Mouse (Mus musculus) brain, embryonic 14.5 days (tissue): ENCODE data around the gene Cdk2ap2. TPM values are rescaled to one million over a fixed set of nuclear protein-coding genes. Genes with fewer than 3 reads are reported as not detected.
"Not testable (repeated sequence)": the region's sequence is repeated elsewhere in the genome, so short reads cannot be mapped to it uniquely, and the experiment has no call there.

Source experiments
- DNase-seq: peaks from one replicate; pipeline ENCODE4 v3.0.0-alpha.2; 2011; ENCODE audit warnings: low read depth
- CTCF ChIP-seq: fragments of 200-500 bp; IDR thresholded peaks from 2 replicates; pipeline ENCODE4 v1.5.1; 2012; ENCODE audit warnings: inconsistent platforms, mild to moderate bottlenecking, moderate library complexity, borderline replicate concordance; ENCODE audit not compliant: insufficient read depth, insufficient read length; ENCODE audit errors: extremely low read depth
- POLR2A ChIP-seq: fragments of 200-500 bp; IDR thresholded peaks from 2 replicates; pipeline ENCODE4 v1.6.1; 2012; ENCODE audit warnings: mild to moderate bottlenecking, inconsistent platforms, borderline replicate concordance; ENCODE audit not compliant: poor library complexity, insufficient read depth, insufficient read length, severe bottlenecking; ENCODE audit errors: extremely low read depth
- polyA plus RNA-seq: library from polyadenylated mRNA; depleted of rRNA; stranded (reverse); fragments of >200 nt; gene quantifications from 2 replicates; pipeline ENCODE4 v1.2.3, GENCODE M21; 2012

Gene Cdk2ap2
- polyA plus RNA-seq, 1 experiment = 56.1 TPM

DNA sequence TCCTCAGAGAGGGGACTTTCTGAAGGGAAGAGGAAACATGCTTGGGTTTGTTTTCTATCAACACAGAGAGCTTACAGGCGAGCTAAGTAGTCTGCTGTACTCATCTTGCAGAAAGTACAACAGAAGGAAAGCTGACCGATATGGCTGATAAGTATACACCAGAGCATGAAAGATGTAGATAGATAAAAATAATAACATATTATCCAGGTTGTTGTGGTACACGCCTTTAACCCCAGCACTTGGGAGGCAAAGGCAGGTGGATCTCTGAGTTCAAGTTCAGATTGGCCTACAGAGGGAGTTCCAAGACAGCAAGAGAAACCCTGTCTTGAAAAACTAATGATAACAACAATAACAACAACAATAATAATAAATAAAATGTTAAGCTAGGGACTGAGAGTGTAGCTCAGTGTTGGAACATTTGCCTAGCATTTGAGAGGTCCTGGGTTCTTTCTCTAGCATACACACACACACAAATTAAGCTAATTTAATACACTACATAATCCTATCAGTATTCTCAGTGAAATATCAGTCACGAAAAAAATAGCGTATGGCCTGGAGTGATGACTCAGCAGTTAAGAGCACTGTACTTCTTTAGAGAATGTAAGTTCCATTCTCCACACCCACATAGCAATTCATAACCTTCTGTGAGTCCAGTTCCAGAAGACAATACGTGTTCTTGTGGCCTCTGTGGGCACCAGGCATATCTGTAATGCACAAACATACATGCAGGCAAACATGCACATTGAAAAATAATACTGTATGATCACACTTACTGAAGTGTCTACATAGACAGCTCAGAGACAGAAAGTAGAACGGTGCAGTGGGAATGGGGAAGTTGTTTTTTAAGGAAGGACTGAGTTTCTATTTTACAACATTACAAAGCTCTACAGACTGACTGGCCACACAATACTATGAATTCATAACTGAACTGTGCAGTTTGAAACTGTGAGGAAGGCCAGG is 25.7 kb downstream of the Cdk2ap2 start:
- TF ChIP-seq CTCF = no peak
- no peak for TF ChIP-seq POLR2A

GRCm38 (mm10) chr19:4124432-4124831 is 27.4 kb downstream of the Cdk2ap2 start:
- TF ChIP-seq CTCF (no peak), POLR2A (no peak)
- DNase-seq = no peak

More for the DNA sequence above, 25.7 kb downstream of the Cdk2ap2 start:
- no peak for DNase-seq

DNA sequence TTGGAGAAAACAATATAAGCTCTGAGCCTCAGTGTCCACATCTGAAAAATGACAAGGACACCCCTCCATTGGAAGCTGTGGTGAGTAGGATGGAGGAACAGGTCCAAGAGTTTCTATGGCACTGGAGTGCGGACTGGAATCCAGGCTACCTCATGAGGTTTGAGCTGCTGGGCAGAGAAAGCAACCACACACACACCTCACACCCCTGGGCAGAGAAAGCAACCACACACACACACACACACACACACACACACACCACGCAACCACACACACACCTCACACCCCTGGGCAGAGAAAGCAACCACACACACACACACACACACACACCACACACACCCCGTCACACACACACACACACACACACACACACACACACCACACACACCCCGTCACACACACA is 28.3 kb downstream of the Cdk2ap2 start:
- DNase-seq = peak; percentile 49

GRCm38 (mm10) chr19:4125741-4126696 is 29.0 kb downstream of the Cdk2ap2 start, which contains the start of gene Aip:
Aip (minus strand) TSS chr19:4125858.
- peak; percentile 91 for TF ChIP-seq POLR2A
- peak; percentile 71 for TF ChIP-seq CTCF
- peak; percentile 99 for DNase-seq

DNA sequence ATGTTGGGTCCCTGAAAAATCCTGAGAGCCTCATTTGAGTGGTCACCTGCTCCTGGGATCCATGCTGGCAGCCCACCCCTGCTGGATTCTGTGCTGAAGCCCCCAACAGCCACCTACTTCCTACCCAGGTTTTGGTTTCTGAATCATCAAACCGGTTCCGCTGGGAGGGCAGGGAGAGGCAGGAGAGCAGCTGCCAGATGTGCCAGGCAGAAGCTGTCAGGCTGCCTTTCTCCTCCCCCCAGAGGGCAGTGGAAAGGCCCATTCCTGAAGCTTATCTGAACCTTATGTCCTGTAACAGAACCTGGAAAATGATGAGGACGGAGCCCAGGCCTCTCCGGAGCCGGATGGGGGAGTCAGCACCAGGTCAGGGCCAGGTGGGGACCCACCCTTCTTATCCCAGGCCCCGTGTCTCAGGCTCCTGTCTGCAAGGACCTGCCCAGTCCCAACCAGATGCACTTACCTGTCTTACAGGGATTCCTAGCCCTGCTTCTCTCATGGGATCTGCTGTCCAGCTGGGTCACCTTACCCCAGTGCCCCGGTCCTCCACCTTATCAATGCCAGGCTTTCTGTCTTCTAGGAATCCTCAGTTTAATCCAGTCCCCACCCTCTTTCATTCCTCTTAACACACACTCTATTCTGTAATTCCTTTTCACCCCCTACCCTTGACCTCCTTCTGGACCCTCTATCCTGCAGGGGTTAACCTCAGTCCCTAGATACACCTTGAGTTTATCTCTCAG is 29.9 kb downstream of the Cdk2ap2 start:
- no peak for TF ChIP-seq CTCF
- no peak for DNase-seq

DNA sequence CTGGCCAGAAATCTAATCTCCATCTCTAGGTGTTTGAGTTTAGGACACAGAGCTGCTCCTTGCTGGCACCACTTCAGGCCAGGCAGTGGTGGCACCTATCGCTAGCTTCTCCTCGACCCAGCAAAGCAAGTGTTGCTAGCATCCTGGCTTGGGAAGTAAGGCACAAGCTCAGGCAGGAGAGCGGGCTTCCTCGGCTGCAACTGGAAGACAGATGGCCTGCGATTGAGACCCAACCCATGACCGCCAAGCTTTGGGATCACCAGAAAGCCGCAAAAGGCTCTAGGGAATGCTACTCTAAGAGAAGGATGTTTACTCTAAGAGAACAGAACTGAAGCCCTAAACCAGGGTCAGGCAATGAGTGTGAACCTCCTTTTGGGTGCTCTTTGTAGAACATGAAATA is 32.5 kb downstream of the Cdk2ap2 start:
- no peak for DNase-seq
- no peak for TF ChIP-seq CTCF
- no peak for TF ChIP-seq POLR2A

- TF ChIP-seq POLR2A = no peak
- TF ChIP-seq CTCF = no peak
- DNase-seq = no peak
Measured at GRCm38 (mm10) chr19:4130106-4130505, 33.1 kb downstream of the Cdk2ap2 start.

DNA sequence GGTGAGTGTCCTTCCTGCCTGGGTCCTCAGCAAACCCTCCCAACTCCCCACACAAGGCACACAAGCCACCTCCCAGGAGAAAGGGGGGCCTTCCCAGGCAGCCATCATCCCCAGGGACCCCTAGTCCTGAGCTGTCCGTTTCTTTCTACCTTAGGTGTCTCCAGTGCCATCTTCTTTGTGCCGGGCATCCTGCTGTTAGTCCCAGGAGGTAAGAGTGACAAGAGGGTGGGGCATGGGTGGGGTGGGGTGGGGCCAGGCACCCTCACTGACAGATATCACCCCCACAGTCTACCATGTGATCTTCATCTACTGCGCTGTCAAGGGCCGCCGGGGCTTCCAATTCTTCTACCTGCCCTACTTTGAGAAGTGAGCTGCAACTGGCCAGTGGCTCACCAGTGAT is 34.1 kb downstream of the Cdk2ap2 start:
- no peak for TF ChIP-seq CTCF
- no peak for TF ChIP-seq POLR2A
- no peak for DNase-seq

- TF ChIP-seq POLR2A (no peak), CTCF (no peak)
- DNase-seq = no peak
Measured at GRCm38 (mm10) chr19:4131768-4132167, 34.8 kb downstream of the Cdk2ap2 start.

GRCm38 (mm10) chr19:4134354-4134753 is 37.4 kb downstream of the Cdk2ap2 start:
- DNase-seq = no peak
- TF ChIP-seq CTCF (no peak), POLR2A (no peak)

DNA sequence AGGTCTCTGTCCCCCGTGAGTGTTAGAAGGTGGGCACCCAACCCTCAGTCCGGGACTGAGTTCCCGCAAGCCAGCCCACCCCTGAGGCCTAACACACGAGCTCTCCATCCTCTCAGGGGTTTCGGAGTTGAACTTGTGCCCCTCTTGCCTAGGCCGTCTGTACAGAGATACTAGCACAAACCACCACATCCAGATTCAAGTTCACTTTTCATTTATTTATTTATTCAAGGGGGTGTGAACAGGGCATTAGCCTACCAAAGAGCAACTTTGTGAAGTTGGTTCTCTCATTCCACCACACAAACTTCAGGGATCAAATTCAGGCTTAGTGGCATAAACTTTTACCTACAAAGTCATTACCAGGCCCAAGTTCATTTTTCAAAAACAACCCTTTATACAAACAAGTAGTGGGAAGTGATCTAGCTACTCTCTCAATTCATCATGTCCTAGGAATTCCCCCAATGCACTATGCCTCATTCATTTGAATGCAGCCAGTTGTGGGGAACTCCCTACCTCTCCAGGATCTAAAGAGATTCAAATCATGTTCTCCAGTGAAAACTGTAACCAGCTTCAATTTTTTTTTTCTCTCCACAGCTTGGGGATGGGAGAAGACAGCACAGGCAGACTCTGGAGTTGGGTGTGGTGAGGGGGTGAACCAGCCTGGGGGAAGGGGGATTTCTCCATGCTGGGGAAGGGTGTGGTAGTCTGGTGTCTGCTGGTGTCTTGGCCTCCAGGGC is 38.4 kb downstream of the Cdk2ap2 start:
- DNase-seq = not testable (repeated sequence)

DNA sequence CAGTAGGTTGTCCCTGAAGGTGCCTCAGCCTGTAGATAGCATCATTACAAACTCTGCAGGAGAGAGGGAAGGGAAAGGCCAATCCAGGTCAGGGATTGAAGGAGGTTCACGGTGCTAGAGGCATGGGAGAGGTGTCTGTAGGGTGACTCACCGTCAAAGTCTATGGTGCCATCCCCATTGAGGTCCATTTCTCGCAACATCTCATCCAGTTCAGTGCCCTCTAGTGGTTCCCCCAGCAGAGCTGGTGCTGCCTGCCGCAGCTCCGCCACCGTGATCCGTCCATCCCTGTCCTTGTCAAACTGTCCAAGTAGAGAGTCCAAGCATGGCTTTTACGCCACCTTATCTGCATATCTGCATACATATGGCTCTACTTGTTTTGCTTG is 39.0 kb downstream of the Cdk2ap2 start:
- peak; percentile 16; the same call in 1 of the 2 replicates for TF ChIP-seq CTCF

More for the DNA sequence above, 39.0 kb downstream of the Cdk2ap2 start:
- not testable (repeated sequence) for DNase-seq
